Mouse (Mus musculus) liver, adult (tissue): ENCODE data around the gene Rap2c.

Experiments used
- GATA4 ChIP-seq: IDR thresholded peaks from 2 replicates; pipeline ENCODE4 v1.6.1; 2014; ENCODE audit warnings: mild to moderate bottlenecking, low read length; ENCODE audit not compliant: insufficient replicate concordance

Rap2c gene

DNA sequence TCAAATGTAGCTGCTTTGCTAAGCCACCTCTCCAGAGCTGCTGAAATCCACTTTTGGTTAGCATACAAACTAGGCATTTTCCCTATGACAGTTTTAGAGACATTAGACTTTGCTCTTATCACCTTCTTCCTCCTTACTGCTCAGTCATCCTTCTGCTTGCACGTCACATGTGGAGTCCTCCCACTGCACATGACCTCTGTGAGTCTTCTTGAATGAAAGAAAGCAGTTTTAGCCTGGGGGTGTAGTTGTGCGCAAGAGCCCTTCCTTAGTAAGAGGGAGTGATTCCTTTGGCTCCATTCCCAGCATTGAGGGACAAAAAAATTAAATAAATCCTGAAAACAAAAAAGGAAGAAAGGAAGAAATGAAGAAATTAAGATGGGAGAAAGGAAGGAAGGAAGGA lies 22.5 kb downstream of the Rap2c start:
- no peak for TF ChIP-seq GATA4

DNA sequence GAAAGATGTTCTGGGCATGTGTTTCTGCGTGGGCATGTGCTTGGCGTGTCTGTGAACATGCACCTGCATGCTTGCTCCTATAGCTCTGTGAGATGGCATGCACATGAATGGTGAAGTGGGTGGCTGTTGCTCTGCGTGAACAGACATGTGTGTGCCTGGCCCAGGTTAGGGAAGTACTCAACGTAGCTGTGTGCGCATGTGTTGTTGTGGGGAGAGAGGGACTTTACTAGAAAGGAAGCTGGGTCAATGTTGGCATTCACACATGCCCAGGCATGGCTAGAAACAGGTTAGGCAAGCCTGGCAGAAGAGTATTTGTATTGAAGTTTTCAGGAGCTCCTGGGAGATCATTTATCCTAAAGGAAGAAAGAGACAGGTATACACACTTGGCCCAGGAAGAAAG lies 26.5 kb downstream of the Rap2c start:
- TF ChIP-seq GATA4, result no peak

DNA sequence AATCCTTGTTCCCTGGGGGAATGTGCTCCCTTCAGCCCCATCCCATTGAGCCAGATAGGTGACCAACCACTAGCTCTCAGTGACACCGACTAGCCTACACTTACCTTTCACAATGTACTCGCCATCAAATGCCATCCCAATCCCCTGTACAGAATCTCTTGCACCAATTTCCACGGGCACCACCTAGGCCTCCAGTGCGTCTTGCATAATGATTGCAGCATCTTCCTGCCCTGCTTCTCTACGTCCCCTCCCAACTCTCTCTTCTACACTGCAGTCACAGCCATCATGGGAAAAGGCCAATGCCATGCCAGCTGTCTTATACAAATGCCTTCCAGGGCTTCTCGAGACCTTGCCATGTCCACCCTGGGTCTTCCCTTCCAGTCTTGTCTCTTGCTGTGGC lies 27.9 kb downstream of the Rap2c start:
- TF ChIP-seq GATA4, result no peak

DNA sequence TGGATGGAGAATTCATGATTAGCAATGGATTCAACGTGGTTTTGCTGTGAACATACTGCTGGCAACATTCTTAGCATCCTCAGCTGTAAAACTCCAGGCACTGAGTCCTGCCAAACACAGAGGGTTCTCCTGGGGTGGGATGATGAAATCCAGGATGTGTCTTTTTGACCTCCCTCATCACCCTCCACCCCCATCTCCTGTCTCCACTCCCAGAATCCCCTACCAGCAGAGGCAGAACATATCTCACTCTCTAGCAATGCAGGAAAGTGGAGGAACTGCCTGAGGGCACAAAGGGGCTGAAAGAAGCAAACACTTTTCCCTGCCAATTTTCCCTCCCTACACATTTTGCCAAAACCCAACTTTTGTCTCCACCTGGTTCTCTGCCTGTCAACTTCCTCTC lies 29.2 kb downstream of the Rap2c start:
- TF ChIP-seq GATA4, result no peak

DNA sequence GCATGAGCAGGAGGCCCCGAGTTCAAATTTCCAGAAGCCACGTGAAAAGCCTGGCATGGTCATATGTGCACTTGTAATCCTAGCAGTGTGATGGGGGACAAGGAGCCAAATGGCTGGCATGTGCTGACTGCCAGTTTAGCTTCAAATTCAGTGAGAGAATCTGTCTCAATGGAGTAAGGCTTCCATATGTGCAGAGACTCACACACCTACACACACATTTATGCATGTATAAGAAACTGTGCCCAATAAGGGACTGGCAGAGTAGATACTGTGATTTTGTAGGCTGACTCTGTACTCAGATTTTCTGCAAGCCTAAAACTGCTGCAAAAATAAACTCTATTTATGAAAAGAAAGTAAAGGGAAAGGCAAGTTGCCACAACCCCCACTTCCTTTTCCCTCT lies 39.4 kb downstream of the Rap2c start:
- TF ChIP-seq GATA4, result no peak

DNA sequence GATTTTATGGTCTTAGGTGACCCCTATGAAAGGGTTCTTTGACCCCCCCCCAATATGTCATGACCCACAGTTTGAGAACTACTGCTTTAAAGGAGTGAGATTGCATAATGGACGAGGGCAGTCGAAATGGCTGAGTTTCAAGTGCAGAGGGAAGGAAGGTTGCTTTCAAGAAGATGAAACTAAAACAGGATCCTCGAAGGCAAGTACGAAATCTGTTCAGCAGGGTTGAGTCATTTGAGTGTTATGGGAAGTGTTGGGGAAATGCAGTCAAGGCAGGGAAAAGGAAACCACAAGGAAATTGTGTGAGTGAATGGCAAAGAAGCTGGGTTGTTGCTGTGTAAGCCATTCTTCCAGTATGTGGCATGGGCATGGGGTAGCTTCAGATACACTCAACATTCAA lies 45.7 kb downstream of the Rap2c start:
- no peak for TF ChIP-seq GATA4

DNA sequence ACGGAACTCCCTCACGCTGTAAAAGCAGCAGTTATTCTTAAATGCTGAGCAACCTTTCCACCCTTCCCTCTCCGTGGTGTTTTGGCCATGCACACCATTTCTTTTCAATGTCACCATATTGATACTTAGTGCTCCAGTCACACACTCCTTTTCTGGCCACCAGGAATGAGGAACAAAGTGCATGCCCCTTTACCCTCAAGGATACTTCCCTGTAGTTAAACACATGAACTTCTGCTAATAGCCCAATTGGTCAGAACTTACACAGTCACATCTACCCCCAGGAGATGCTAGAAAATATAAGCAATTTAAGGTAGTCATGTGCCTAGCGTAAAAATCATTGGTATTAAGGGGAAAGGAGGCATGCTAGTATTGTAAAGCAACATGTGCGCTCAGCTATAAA lies 47.9 kb downstream of the Rap2c start:
- no peak for TF ChIP-seq GATA4

DNA sequence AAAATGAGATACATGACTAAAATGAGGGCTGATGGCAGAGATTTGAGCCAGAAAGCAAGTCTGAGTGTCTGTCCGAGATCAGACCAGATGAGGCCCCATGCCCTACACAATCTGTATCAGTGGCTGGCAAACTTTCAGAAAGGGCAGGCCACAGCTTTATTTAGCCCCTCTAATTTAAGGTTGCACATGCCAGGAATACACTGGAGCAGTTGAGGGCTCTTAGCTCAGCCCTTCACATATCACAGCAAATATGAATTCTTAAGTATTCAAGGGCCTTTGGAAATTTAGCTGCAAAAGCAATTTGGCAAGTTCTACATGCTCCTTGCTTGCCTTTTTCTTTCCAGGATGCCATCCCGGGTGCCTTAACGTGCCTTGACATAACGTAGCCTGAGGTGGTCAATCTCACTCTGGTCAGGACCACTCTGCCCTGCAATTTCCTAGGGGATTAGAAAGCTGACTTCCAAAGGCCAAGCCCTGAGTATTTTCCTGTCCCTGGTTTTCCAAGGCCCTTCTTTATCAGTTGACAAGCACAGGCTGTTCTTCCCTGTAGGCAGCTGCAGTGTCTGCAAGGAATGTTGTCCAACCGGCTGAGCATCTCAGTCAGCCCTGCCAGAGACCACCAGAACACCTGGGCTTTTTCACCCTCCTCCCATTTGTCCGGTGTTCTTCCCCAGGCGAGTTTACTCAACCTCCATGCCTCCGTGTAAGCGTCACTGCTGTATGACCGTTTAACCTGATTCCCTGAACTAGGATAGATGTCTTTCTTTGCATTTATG lies 49.5 kb downstream of the Rap2c start:
- TF ChIP-seq GATA4, result no peak

DNA sequence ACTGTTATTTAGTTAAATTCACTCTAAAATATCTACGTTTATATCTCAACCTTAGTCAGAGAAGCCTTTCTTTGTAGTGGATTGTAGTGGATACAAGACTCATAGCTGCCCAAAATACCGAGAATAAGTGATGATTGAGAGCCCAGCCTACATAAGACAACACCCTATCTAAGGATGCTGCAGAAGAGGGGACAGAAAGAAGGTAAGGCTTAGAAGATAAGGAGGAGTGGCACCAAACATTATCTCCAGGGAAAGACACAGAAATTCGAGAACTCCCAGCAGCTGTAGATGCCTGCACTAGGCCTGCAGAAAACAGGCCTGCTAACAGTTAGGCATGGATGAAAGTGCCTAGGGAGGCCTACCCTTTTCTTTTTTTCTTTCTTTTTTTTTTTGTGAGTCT lies 52.7 kb downstream of the Rap2c start:
- no peak for TF ChIP-seq GATA4

DNA sequence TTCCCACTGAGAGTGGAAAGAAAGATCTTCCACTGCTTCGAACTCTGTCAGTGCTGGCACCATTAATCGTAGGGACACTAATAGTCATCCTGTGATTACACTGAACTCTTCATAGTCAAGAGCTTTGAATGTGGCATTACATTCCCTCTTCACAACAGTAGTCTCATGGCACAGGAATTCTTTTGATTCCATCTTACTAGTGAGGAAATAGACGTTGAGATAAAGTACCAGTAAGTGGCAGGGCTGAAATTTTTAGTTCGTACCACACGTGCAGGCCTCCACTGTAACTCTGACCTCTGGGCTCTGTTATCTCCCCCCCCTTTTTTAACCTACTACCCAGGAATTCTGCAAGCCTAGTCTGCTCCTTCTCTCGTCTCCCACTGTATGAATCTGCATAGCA lies 54.9 kb downstream of the Rap2c start:
- no peak for TF ChIP-seq GATA4
